Mouse (Mus musculus): ENCODE data around the gene Lamp3.
"Not testable (repeated sequence)": the region's sequence is repeated elsewhere in the genome, so short reads cannot be mapped to it uniquely, and the experiment has no call there.

Lamp3 gene

DNA sequence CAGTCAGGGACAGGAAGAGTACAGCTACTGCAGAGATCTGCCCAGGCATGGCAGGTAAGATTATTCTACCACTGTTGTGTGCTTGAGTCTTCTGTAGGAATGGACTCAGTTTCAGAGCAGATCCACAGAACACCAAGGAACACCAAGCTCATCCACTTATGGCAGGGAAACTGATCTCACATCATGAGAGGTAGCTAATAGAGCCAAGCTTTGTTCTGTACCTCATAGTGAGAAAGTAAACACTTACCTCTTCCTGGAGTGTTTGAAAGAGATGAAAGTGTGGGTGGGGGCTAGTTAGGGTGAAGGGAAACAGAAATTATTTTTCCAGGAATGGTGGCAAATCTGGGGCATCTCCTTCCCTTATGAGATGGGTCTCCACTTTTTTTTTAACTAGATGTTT is at the start of gene Lamp3:
Gene Lamp3 (minus strand): TSS at position 160 of the 400 bp plus-strand sequence.
- DNase-seq (ENCODE audit: low spot score): no peak

GRCm38 (mm10) chr16:19732896-19733295 is 26.7 kb upstream of the Lamp3 start:
- no peak for DNase-seq (ENCODE audit: low spot score)

DNA sequence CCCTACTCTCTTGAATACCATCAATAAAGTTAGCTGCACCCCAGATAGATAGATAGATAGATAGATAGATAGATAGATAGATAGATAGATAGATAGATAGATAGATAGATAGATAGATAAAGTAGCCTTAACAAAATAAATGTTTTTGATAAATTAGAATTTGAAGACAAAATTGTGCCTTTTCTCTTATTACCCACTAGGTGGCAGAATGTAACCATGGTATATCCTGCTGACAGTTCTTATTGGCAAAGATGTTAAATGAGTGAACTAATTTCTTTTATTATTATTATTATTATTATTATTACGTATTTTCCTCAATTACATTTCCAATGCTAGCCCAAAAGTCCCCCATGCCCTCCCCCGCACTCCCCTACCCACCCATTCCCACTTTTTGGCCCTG is 18.0 kb upstream of the Lamp3 start:
- not testable (repeated sequence) for DNase-seq (ENCODE audit: low spot score)

DNA sequence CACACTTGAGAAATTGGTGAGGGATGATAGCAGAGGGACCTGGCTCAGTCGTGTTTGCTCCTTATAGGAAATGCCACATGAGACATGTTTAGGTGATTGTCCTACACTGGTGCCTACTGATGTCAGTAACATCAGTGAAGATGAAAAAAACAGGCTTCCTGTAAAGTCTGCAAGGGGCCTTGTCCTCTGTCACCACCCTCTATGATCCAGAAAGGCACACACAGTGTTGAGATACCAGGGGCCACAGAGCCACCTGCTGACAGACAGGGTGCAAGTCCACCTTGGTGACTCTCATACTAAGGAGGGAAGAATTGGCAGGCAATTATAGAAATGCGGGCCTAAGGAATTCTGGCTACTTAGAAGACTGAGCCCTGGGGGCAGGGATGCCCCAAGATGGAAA is 14.8 kb upstream of the Lamp3 start:
- no peak for DNase-seq (ENCODE audit: low spot score)

DNA sequence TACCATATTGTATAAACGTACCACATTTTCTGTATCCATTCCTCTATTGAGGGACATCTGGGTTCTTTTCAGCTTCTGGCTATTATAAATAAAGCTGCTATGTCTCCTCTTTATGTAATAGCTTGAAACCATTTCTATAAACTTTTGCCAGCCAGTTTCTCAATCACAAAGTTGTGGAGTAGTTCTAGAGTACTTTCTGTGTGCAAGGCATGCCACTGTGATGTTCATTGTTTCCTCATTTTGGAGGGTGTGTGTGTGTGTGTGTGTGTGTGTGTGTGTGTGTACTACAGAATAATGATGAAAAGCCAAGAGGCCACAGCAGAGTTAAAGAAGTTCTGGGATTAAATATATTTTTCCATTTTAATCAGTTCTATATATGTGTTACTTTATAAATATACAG is 1.2 kb upstream of the Lamp3 start:
- DNase-seq (ENCODE audit: low spot score): no peak

DNA sequence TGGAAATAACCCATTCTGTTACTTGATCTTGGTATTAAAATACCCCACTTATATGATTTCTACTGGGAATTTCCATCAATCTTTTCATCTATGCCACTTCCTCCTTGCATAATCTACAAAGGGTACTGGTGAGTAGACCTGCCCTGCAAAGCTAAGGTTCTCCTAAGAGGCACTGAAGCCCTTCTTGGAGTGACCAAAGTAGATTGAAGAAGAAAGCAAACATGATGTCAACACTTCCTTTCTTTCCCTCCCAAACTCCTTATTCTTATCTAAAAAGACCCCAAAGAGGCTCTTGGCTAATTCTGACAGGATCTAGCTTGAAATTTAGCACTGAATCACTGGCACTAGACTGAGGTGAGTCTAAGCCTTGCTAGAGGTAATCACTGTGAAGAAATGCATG is 7.0 kb downstream of the Lamp3 start:
- no peak for DNase-seq (ENCODE audit: low spot score)

- DNase-seq (ENCODE audit: low spot score): no peak
Measured at GRCm38 (mm10) chr16:19670768-19671357, 35.3 kb downstream of the Lamp3 start.

DNA sequence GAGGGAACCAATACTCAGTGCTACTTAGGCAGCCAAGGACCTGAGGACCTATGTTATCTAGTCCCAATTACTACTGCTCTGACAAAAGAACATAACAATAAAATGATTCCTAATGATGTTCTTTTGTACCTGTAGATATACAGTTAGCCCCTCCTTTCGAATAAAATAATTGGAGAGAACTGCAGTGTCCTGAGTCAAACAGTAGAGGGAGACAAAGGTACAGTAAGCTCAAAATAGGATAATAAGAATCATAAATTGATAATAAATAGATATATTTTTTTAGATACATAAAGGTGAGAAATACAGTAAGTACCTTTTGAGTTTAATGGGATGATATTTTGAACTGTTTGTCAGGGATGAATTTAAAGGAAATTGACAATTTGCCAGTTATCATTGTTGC is 39.9 kb downstream of the Lamp3 start:
- DNase-seq (ENCODE audit: low spot score): no peak

- DNase-seq (ENCODE audit: low spot score): no peak
Measured at GRCm38 (mm10) chr16:19629816-19630215, 76.4 kb downstream of the Lamp3 start, which contains the start of gene Olfr171. Gene Olfr171, minus strand, starts transcription at chr16:19629916.

GRCm38 (mm10) chr16:19611782-19612181 is 94.4 kb downstream of the Lamp3 start, which contains the start of gene Olfr170:
Gene Olfr170, minus strand, starts transcription at chr16:19611882.
- DNase-seq (ENCODE audit: low spot score): not testable (repeated sequence)

All from yolk sac, embryonic 10.5 days (tissue).